25 mouse cellular contexts compared by ENCODE assay signal in the genomic region with DNA sequence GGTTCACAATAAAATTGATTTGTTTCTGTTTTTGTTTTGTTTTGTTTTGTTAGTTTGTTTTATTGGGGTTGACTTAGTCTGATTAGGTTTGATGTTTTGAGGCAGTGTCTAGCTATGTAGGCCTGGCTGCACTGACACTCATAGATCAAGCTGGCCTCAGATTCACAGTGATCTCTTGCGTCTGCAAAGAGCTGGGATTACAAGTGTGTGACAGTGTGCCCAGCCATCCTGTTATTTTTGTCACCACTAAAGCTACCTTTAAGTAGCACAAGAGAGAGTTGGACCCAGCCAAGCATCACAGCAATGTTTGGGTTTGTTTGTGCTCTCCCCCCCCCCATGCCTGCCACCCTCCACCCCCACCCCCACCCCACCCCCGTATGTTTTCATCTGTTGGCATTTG. TPM values are rescaled to one million over a fixed set of nuclear protein-coding genes. Genes with fewer than 3 reads are reported as not detected.
"Had no signal": no experiment of that assay in that cellular context is flagged by ENCODE, and none has a peak within 500 bp of the region (broad histone marks: within the 10 kb centered on the region; RNA-seq: fewer than 3 reads in every experiment).

No protein-coding gene starts in this region.

- H3K4me3 ChIP-seq: heart, adult 2 months; heart, embryonic 13.5 days; heart, embryonic 15.5 days; hindbrain, embryonic 13.5 days; kidney, embryonic 15.5 days; limb, embryonic 15.5 days; liver, embryonic 12.5 days had no signal

- H3K27ac ChIP-seq: heart, embryonic 13.5 days; heart, embryonic 15.5 days; hindbrain, embryonic 13.5 days; hindbrain, embryonic 15.5 days; hindbrain, postnatal 0 days; kidney, embryonic 15.5 days; kidney, postnatal 0 days; limb, embryonic 15.5 days; liver, embryonic 12.5 days; liver, embryonic 14.5 days had no signal

- H3K27me3 ChIP-seq: limb, embryonic 15.5 days; liver, embryonic 12.5 days had no signal

- H3K9me3 ChIP-seq: heart, embryonic 13.5 days; heart, embryonic 15.5 days; hindbrain, embryonic 13.5 days; hindbrain, embryonic 15.5 days; kidney, embryonic 15.5 days; limb, embryonic 13.5 days; limb, embryonic 15.5 days; liver, embryonic 12.5 days had no signal

- H3K36me3 ChIP-seq: heart, embryonic 15.5 days; hindbrain, embryonic 13.5 days; hindbrain, embryonic 15.5 days had no signal

- DNase-seq: forebrain, postnatal 0 days; heart, adult 11 months; heart, adult 2 months; heart, postnatal 14 days; heart, postnatal 36 days; kidney, adult 11 months; kidney, adult 2 months; kidney, adult 9 months; kidney, postnatal 14 days; kidney, postnatal 36 days; layer of hippocampus, adult 9-11 months; layer of hippocampus, postnatal 36 days had no signal

RNA-seq across cellular contexts. Expression of a gene that starts 38.0 kb away (rescaled TPM):
- total RNA-seq: hematopoietic stem cell, adult 5-6 weeks; liver, adult 2 months had no signal
- polyA plus RNA-seq: liver, adult 2 months had no signal
